Mouse (Mus musculus) G1E (cell line): ENCODE results near the gene Lrrc71.

Experiments used
- CTCF ChIP-seq: IDR thresholded peaks from 2 replicates; pipeline ENCODE4 v1.5.1; 2012; ENCODE audit warnings: low read depth, low read length, inconsistent platforms, mixed read lengths
- GATA1 ChIP-seq: IDR thresholded peaks from 2 replicates; pipeline ENCODE4 v1.6.1; 2012; ENCODE audit warnings: borderline replicate concordance, low read length, inconsistent platforms, mixed read lengths
- GATA2 ChIP-seq: IDR thresholded peaks from 2 replicates; pipeline ENCODE4 v1.6.1; 2012; ENCODE audit warnings: low read depth, low read length, inconsistent platforms, borderline replicate concordance

- TF ChIP-seq CTCF (no peak), GATA1 (no peak), GATA2 (no peak)
Measured at GRCm38 (mm10) chr3:87749977-87750376, 1.6 kb upstream of the Lrrc71 start.
